Mouse (Mus musculus) liver (tissue): ENCODE measurements around the gene Dpm1.

Experiments used
- DNase-seq: peaks from one replicate; pipeline ENCODE4 v3.0.0-alpha.2; 2020; ENCODE audit warnings: mixed read lengths

Gene Dpm1

DNA sequence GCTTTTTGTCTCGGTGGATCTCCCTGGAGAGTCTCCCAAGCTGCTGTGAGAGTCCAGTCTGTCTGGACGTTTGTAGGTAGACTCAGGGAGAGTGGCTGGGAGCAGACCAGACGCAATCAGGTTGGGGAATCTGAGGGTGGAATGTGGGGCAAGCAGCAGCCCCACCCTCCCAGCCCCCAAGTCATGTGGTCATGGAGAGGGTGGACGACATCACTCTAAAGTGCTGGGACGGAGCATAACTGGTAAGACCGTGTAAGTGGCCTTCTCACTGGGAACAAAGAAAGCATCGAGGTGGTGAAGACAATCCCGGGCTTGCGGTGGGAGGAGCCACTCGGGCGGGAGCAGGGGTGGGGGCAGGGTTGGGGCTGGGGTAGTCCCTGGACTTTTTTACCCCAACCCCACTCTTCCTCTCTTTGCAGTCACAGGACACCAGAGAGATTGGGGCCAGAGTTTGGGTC is 68.8 kb downstream of the Dpm1 start:
- DNase-seq = no peak

- no peak for DNase-seq
Observed at GRCm38 (mm10) chr2:168160370-168160930, 69.9 kb downstream of the Dpm1 start.
